Mouse (Mus musculus) neural tube, embryonic 10.5 days (tissue): Measurements from ENCODE around the gene Olfr959.
A peak's percentile ranks its signal among the peaks of the same experiment; 100 is the strongest.

Source experiments
- DNase-seq: peaks from one replicate; pipeline ENCODE4 v3.0.0-alpha.2; 2017; ENCODE audit warnings: low spot score; ENCODE audit errors: extremely low spot score

The Olfr959 gene

GRCm38 (mm10) chr9:39575469-39575868 lies at the start of gene Olfr959:
TSS of gene Olfr959 (minus strand) at chr9:39575569.
- no peak for DNase-seq

GRCm38 (mm10) chr9:39624711-39625110 lies 49.3 kb upstream of the Olfr959 start:
- no peak for DNase-seq

- no peak for DNase-seq
Measured at GRCm38 (mm10) chr9:39623783-39624182, 48.4 kb upstream of the Olfr959 start.

GRCm38 (mm10) chr9:39621073-39621472 lies 45.7 kb upstream of the Olfr959 start, which contains the start of gene Olfr960:
TSS of gene Olfr960 (plus strand) at chr9:39621373.
- DNase-seq: no peak

- no peak for DNase-seq
Measured at GRCm38 (mm10) chr9:39611953-39612352, 36.6 kb upstream of the Olfr959 start.

- DNase-seq: no peak
Measured at GRCm38 (mm10) chr9:39610355-39610754, 35.0 kb upstream of the Olfr959 start, which contains the start of gene Olfr148. TSS of gene Olfr148 (plus strand) at chr9:39610655.

- no peak for DNase-seq
Measured at GRCm38 (mm10) chr9:39608497-39608896, 33.1 kb upstream of the Olfr959 start.

GRCm38 (mm10) chr9:39603999-39604453 lies 28.7 kb upstream of the Olfr959 start, which contains the start of gene AW551984:
TSS of gene AW551984 (minus strand) at chr9:39604403.
- DNase-seq: peak; percentile 45

- DNase-seq: peak; percentile 38
Measured at GRCm38 (mm10) chr9:39603333-39603845, 28.0 kb upstream of the Olfr959 start.

GRCm38 (mm10) chr9:39602536-39603332 lies 27.4 kb upstream of the Olfr959 start:
- peak; percentile 59 for DNase-seq

- DNase-seq: no peak
Measured at GRCm38 (mm10) chr9:39577050-39577449, 1.7 kb upstream of the Olfr959 start.

GRCm38 (mm10) chr9:39558349-39558647 lies 17.1 kb downstream of the Olfr959 start:
- no peak for DNase-seq

GRCm38 (mm10) chr9:39557529-39558348 lies 17.6 kb downstream of the Olfr959 start:
- DNase-seq: no peak

- no peak for DNase-seq
Measured at GRCm38 (mm10) chr9:39553946-39554345, 21.4 kb downstream of the Olfr959 start, which contains the start of gene Olfr958. TSS of gene Olfr958 (minus strand) at chr9:39554054.

GRCm38 (mm10) chr9:39550806-39551205 lies 24.6 kb downstream of the Olfr959 start:
- no peak for DNase-seq

- DNase-seq: no peak
Measured at GRCm38 (mm10) chr9:39523616-39524285, 51.6 kb downstream of the Olfr959 start.
